Mouse (Mus musculus) embryonic facial prominence, embryonic 11.5 days (tissue): ENCODE results near the gene Polg. TPM values are rescaled to one million over a fixed set of nuclear protein-coding genes. Genes with fewer than 3 reads are reported as not detected.

ENCODE experiments used
- ATAC-seq: fragments of 200-750 bp; cut with Nextera tagmentation; replicated peaks from 2 replicates; pipeline ENCODE4 v1.8.0; 2017; ENCODE audit warnings: low read depth; ENCODE audit not compliant: insufficient number of reproducible peaks, low FRiP score, low TSS enrichment
- DNase-seq: peaks from one replicate; pipeline ENCODE4 v3.0.0-alpha.2; 2015; ENCODE audit warnings: low spot score
- H3K27ac ChIP-seq: fragments of 300-500 bp; sonication (generic); replicated peaks from 2 replicates; pipeline ENCODE4 v1.5.1; 2014; ENCODE audit warnings: mild to moderate bottlenecking, low read depth, low read length, control low read depth
- H3K27me3 ChIP-seq: fragments of 300-500 bp; sonication (generic); 2 replicates; pipeline ENCODE4 v1.6.1; 2014; ENCODE audit warnings: mild to moderate bottlenecking, low read length, moderate library complexity, mixed read lengths; ENCODE audit not compliant: control insufficient read depth, insufficient read depth
- H3K36me3 ChIP-seq: fragments of 300-500 bp; sonication (generic); replicated peaks from 2 replicates; pipeline ENCODE4 v1.6.1; 2014; ENCODE audit warnings: low read depth, mild to moderate bottlenecking, low read length, moderate library complexity, mixed read lengths; ENCODE audit not compliant: control insufficient read depth, insufficient read depth
- H3K4me1 ChIP-seq: fragments of 300-500 bp; sonication (generic); 2 replicates; pipeline ENCODE4 v1.6.1; 2014; ENCODE audit warnings: low read length, mixed read lengths; ENCODE audit not compliant: control insufficient read depth, insufficient read depth
- H3K4me2 ChIP-seq: fragments of 300-500 bp; sonication (generic); 2 replicates; pipeline ENCODE4 v1.6.1; 2014; ENCODE audit warnings: low read depth, mild to moderate bottlenecking, control low read depth, low read length, moderate library complexity
- H3K4me3 ChIP-seq: fragments of 300-500 bp; sonication (generic); 2 replicates; pipeline ENCODE4 v1.5.1; 2014; ENCODE audit warnings: low read depth, low read length, control low read depth
- H3K9ac ChIP-seq: fragments of 300-500 bp; sonication (generic); replicated peaks from 2 replicates; pipeline ENCODE4 v1.6.1; 2014; ENCODE audit warnings: mild to moderate bottlenecking, control low read depth, low read length
- H3K9me3 ChIP-seq: fragments of 300-500 bp; sonication (generic); replicated peaks from 2 replicates; pipeline ENCODE4 v1.6.1; 2016; ENCODE audit warnings: mild to moderate bottlenecking, low read length, inconsistent platforms, mixed read lengths; ENCODE audit not compliant: control insufficient read depth
- WGBS: fragments of 180-500 bp; shearing (Covaris S2); extraction: QIAGEN DNeasy Blood & Tissue Kit; methylation state at CpG from one replicate; pipeline ENCODE4 v1.1.7; 2014; 5-methylcytosine and 5-hydroxymethylcytosine counted together
- microRNA-seq: library from miRNA; unstranded; fragments of <30 nt; microRNA quantifications from one replicate; pipeline ENCODE4, GENCODE M21; 2016; ENCODE audit warnings: borderline number of aligned reads
- polyA plus RNA-seq: library from polyadenylated mRNA; unstranded; fragments of >200 nt; fragmentation: Nextera tagmentation; extraction: Ambion mirVana; gene quantifications from 2 replicates; pipeline ENCODE4 v1.2.1, GENCODE M21; 2014

The Polg gene
- polyA plus RNA-seq, 1 experiment from 2014 or later: 21.3 TPM

DNA sequence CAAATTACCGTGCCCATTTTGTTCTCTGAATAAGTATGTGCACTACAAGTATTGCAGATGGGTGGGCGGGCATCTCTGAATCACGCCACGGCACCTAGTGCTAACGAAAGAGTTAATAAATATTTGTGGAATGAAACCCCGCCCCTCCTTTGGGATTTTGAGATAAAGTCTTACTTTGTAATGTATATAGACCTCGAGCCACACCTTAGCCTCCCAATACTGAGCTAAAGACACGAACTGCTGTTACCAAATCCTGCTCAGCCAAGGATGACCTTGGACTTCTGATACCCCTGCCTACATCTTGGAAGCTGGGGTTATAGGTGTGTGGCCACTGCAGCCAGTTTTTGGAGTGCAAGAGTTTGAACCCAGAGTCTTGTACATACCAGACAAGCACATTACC lies 67.7 kb downstream of the Polg start:
- Histone ChIP-seq H3K9me3 (no peaks in the 10 kb centered on the region), H3K36me3 (no peaks in the 10 kb centered on the region), H3K4me3 (no peak overlapping the region), H3K27ac (no peak overlapping the region), H3K27me3 (no peaks in the 10 kb centered on the region), H3K4me2 (no peak overlapping the region), H3K4me1 (no peaks in the 10 kb centered on the region), H3K9ac (no peak overlapping the region)
- 92% methylated on average over 8 of the region's 8 CpGs for WGBS
- no peak for ATAC-seq
- no peak for DNase-seq

- no peak overlapping the region for H3K4me3 ChIP-seq
- no peaks in the 10 kb centered on the region for H3K27me3 ChIP-seq
- no peak overlapping the region for H3K9ac ChIP-seq
- H3K36me3 ChIP-seq: no peaks in the 10 kb centered on the region
- no peak for ATAC-seq
- H3K27ac ChIP-seq: no peak overlapping the region
- DNase-seq: no peak
- WGBS: 87% methylated on average over 10 of the region's 10 CpGs
- no peak overlapping the region for H3K4me2 ChIP-seq
- no peaks in the 10 kb centered on the region for H3K4me1 ChIP-seq
- H3K9me3 ChIP-seq: no peaks in the 10 kb centered on the region
Observed at GRCm38 (mm10) chr7:79397446-79397963, 68.7 kb downstream of the Polg start.

Small RNA genes within 50 kb of the gene (microRNA-seq; reads per million reads assigned to microRNA genes)
- gene Mir9-3: 31.5 reads per million, percentile 26 among the genes with 10 or more reads in this experiment

Other genes starting within 250 kb of the Polg start
- 10.9 and 12.2 TPM in 2 replicates for gene Abhd2, start 193.2 kb downstream of the Polg start, polyA plus RNA-seq
- gene Rlbp1, start 79.3 kb downstream of the Polg start, polyA plus RNA-seq: 1.8 and 3.6 TPM in 2 replicates
- gene Fanci, start 74.4 kb downstream of the Polg start, polyA plus RNA-seq: 17.4 and 21.4 TPM in 2 replicates
- 0.53 and 0.67 TPM in 2 replicates for gene Rhcg, start 151.3 kb upstream of the Polg start, polyA plus RNA-seq
- 15.3 and 16.3 TPM in 2 replicates for gene Ticrr, start 193.8 kb upstream of the Polg start, polyA plus RNA-seq
- gene Kif7, start 249.4 kb upstream of the Polg start, polyA plus RNA-seq: 4.5 TPM in 2 replicates